Mouse (Mus musculus): Measurements from ENCODE around the gene Ccdc117. TPM values are rescaled to one million over a fixed set of nuclear protein-coding genes. Genes with fewer than 3 reads are reported as not detected.

Gene Ccdc117
- total and polyA plus RNA-seq, 3 experiments: 24.3 to 38.9 (median 27.0) TPM

DNA sequence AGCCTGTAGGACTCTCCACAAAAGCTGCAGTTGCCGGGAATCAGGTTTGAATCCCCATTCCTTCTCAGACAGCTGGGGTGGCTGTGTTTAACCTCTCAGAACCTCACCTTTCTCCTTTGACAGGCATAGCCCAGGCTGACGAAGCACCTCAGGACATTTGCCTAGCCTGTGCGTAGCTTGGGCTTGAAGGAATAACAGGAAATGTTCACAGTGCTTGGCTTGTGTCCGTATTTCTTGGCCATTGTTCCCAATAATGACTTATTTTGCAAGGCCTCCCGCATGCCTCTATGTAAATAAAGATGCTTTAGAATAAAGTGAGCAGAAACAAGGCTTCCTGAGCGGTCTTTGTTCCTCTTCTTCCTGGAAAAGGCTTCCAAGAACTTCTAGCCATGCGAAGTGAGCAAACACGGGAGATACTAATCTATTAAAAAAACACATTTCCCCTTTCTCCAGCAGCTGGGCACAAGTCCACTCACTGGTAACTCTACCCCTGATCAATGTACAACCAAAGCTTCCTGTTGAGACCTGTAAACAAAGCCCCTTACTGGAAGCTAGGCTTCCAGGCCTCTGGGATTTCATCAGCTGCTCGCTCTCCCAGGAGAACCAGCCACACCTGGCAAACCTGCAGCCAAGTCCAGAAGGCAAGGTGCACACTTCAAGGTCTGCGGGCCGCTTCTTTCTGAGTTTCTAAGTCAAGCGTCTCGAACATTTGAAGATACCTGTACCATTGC is 42.9 kb downstream of the Ccdc117 start:
- DNase-seq (ENCODE audit: extremely low read depth): no peak
- no peak overlapping the region for H3K9ac ChIP-seq (ENCODE audit: insufficient read depth, low read depth)
- in situ Hi-C loops (cut with MboI; ENCODE audit: low pct_ligation_motif_present, low pct_unique_long_range_greater_than_20kb, low sequenced_read_pairs) (no loop called here), dilution Hi-C loops (cut with MboI; ENCODE audit: extremely low pct_ligation_motif_present, extremely low pct_unique_long_range_greater_than_20kb, low sequenced_read_pairs) (no loop called here)
- H3K27me3 ChIP-seq (replicated peaks): no peaks in the 10 kb centered on the region
- no peak overlapping the region for H3K27ac ChIP-seq (ENCODE audit: insufficient read depth, low read depth)
- H3K4me3 ChIP-seq (replicated peaks in 1 of 3; ENCODE audit: low read depth in 2 of 3, low read length in 2 of 3, poor library complexity in 1 of 3): no peak overlapping the region
- peaks cover 11 to 43% of the 10 kb centered on the region in 2 experiments for H3K4me1 ChIP-seq (ENCODE audit: control insufficient read depth in 1 of 2, insufficient read depth in 2 of 2)
- H3K36me3 ChIP-seq (replicated peaks in 1 of 2; ENCODE audit: control insufficient read depth in 1 of 2, insufficient read depth in 1 of 2, low read length in 1 of 2): peaks cover 3 to 28% of the 10 kb centered on the region in 2 experiments
- H3K79me2 ChIP-seq (replicated peaks; ENCODE audit: control insufficient read depth, extremely low read depth, insufficient read depth, poor library complexity, severe bottlenecking): no peaks in the 10 kb centered on the region
- peaks cover 9% of the 10 kb centered on the region for H3K9me3 ChIP-seq (replicated peaks; ENCODE audit: low read length)
- TF ChIP-seq MXI1 (IDR thresholded peaks at IDR 0.05; ENCODE audit: low read depth, low read length) (no peak), TCF12 (IDR thresholded peaks at IDR 0.05; ENCODE audit: low read depth, low read length) (no peak), IRF4 (IDR thresholded peaks at IDR 0.05; ENCODE audit: low read depth, low read length) (no peak), HCFC1 (IDR thresholded peaks at IDR 0.05; ENCODE audit: low read depth, low read length) (no peak), NELFE (IDR thresholded peaks at IDR 0.05; ENCODE audit: low read depth, low read length) (no peak)
- no peak overlapping the region for H3K4me2 ChIP-seq (ENCODE audit: insufficient read depth, low read depth, poor library complexity, severe bottlenecking)

GRCm38 (mm10) chr11:5498422-5498821 is 43.6 kb downstream of the Ccdc117 start:
- in situ Hi-C loops (cut with MboI; ENCODE audit: low pct_ligation_motif_present, low pct_unique_long_range_greater_than_20kb, low sequenced_read_pairs): no loop called here
- no peak for DNase-seq (ENCODE audit: extremely low read depth)
- Histone ChIP-seq H3K79me2 (replicated peaks; ENCODE audit: control insufficient read depth, extremely low read depth, insufficient read depth, poor library complexity, severe bottlenecking) (no peaks in the 10 kb centered on the region), H3K27ac (ENCODE audit: insufficient read depth, low read depth) (no peak overlapping the region), H3K4me2 (ENCODE audit: insufficient read depth, low read depth, poor library complexity, severe bottlenecking) (no peak overlapping the region), H3K27me3 (replicated peaks) (no peaks in the 10 kb centered on the region), H3K9ac (ENCODE audit: insufficient read depth, low read depth) (no peak overlapping the region), H3K36me3 (replicated peaks in 1 of 2; ENCODE audit: control insufficient read depth in 1 of 2, insufficient read depth in 1 of 2, low read length in 1 of 2) (peaks cover 3 to 33% of the 10 kb centered on the region in 2 experiments), H3K4me1 (ENCODE audit: control insufficient read depth in 1 of 2, insufficient read depth in 2 of 2) (peaks cover 11 to 43% of the 10 kb centered on the region in 2 experiments), H3K4me3 (replicated peaks in 1 of 3; ENCODE audit: low read depth in 2 of 3, low read length in 2 of 3, poor library complexity in 1 of 3) (no peak overlapping the region), H3K9me3 (replicated peaks; ENCODE audit: low read length) (peaks cover 7% of the 10 kb centered on the region)
- TF ChIP-seq NELFE (IDR thresholded peaks at IDR 0.05; ENCODE audit: low read depth, low read length) (no peak), ZNF384 (IDR thresholded peaks at IDR 0.05; ENCODE audit: low read depth, low read length) (no peak), RCOR1 (conservative IDR thresholded peaks at IDR 0.05; ENCODE audit: low read depth, low read length) (no peak), TCF12 (IDR thresholded peaks at IDR 0.05; ENCODE audit: low read depth, low read length) (no peak), MAX (IDR thresholded peaks at IDR 0.05; ENCODE audit: low read length) (no peak), IRF4 (IDR thresholded peaks at IDR 0.05; ENCODE audit: low read depth, low read length) (no peak), JUN (IDR thresholded peaks at IDR 0.05; ENCODE audit: insufficient read depth, low read depth, low read length) (no peak), MAFK (IDR thresholded peaks at IDR 0.05; ENCODE audit: insufficient replicate concordance, low read length) (no peak), MXI1 (IDR thresholded peaks at IDR 0.05; ENCODE audit: low read depth, low read length) (no peak), UBTF (IDR thresholded peaks at IDR 0.05; ENCODE audit: low read depth, low read length) (no peak), USF2 (conservative IDR thresholded peaks at IDR 0.05; ENCODE audit: low read depth, low read length) (no peak), E2F4 (IDR thresholded peaks at IDR 0.05; ENCODE audit: insufficient replicate concordance, low read depth, low read length) (no peak), POLR2A (IDR thresholded peaks at IDR 0.05; ENCODE audit: low read depth, low read length) (no peak), JUND (conservative IDR thresholded peaks at IDR 0.05; ENCODE audit: low read depth, low read length) (no peak), NRF1 (IDR thresholded peaks at IDR 0.05; ENCODE audit: low read depth, low read length) (no peak), CHD2 (IDR thresholded peaks at IDR 0.05; ENCODE audit: low read length) (no peak), CTCF (conservative IDR thresholded peaks at IDR 0.05 in 1 of 2, IDR thresholded peaks at IDR 0.05 in 1 of 2; ENCODE audit: low read depth in 2 of 2, low read length in 2 of 2) (no peak), RAD21 (IDR thresholded peaks at IDR 0.05; ENCODE audit: low read depth, low read length) (no peak), PAX5 (IDR thresholded peaks at IDR 0.05; ENCODE audit: low read length) (no peak), MAZ (IDR thresholded peaks at IDR 0.05; ENCODE audit: low read depth, low read length) (no peak)
- dilution Hi-C loops (cut with MboI; ENCODE audit: extremely low pct_ligation_motif_present, extremely low pct_unique_long_range_greater_than_20kb, low sequenced_read_pairs): no loop called here
